Mouse (Mus musculus) cerebellum, adult 2 months (tissue): Measurements from ENCODE around the gene Gm27021. TPM values are rescaled to one million over a fixed set of nuclear protein-coding genes. Genes with fewer than 3 reads are reported as not detected.

ENCODE experiments used
- DNase-seq, 2 experiments: peaks; one replicate each; pipeline ENCODE4 v3.0.0; 2021
- H3K27ac ChIP-seq: fragments of 200-500 bp; 2 replicates; pipeline ENCODE4 v1.5.1; 2012; ENCODE audit warnings: low read length, control low read depth, inconsistent platforms; ENCODE audit not compliant: insufficient read depth
- H3K27me3 ChIP-seq: fragments of 200-500 bp; 2 replicates; pipeline ENCODE4 v1.6.1; 2012; ENCODE audit warnings: inconsistent platforms, mild to moderate bottlenecking, low read length, moderate library complexity; ENCODE audit not compliant: control insufficient read depth, insufficient read depth
- H3K4me1 ChIP-seq: fragments of 200-500 bp; 2 replicates; pipeline ENCODE4 v1.6.1; 2011; ENCODE audit warnings: low read length; ENCODE audit not compliant: control insufficient read depth, insufficient read depth
- H3K4me3 ChIP-seq: fragments of 200-500 bp; replicated peaks from 2 replicates; pipeline ENCODE3; 2011; ENCODE audit warnings: mild to moderate bottlenecking, low read depth, low read length, control low read depth; ENCODE audit not compliant: insufficient read depth
- CTCF ChIP-seq: fragments of 200-500 bp; IDR thresholded peaks from 2 replicates; pipeline ENCODE4 v1.5.1; 2011; ENCODE audit warnings: low read depth, mild to moderate bottlenecking, control low read depth, low read length, moderate library complexity, borderline replicate concordance; ENCODE audit not compliant: insufficient read depth
- POLR2A ChIP-seq: fragments of 200-500 bp; IDR thresholded peaks from 2 replicates; pipeline ENCODE4 v1.6.1; 2011; ENCODE audit warnings: low read length, control low read depth, borderline replicate concordance; ENCODE audit not compliant: insufficient read depth
- WGBS: fragments of 180-500 bp; shearing (Covaris S2); methylation state at CpG from one replicate; pipeline ENCODE4 v1.1.7; 2018; 5-methylcytosine and 5-hydroxymethylcytosine counted together
- polyA plus RNA-seq: library from polyadenylated mRNA; depleted of rRNA; stranded (reverse); fragments of >200 nt; gene quantifications from 2 replicates; pipeline ENCODE4 v1.2.3, GENCODE M21; 2012

The Gm27021 gene
- polyA plus RNA-seq, 1 experiment = 1.9 TPM

DNA sequence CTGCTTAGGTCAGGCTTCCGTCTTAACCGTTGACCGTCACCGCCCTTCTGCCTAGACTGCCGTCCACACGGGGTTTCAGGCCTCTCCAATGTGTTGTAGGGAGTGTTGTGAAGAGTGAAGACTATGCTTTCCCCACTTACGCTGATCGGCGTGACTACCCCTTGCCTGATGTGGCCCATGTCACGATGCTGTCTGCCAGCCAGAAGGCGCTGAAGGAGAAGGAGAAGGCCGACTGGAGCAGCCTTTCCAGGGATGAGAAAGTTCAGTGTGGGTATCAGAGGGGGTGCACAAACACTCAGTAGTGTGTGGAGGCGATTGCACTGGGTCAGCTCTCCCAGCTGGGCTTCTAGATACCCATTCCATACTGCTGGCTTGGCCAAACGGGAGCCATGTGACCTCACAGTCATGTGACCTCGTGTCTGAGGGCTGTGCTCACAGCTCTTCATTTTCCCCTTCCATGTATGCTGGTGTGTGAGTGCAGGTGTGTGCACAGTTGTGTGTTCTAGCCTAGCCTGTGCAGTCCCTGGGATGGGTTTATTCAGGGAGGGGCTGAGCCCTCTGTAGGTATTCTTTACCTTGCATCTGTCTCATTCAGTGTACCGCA, 4.8 kb upstream of the Gm27021 start:
- 82% methylated on average over 16 of the region's 16 CpGs for WGBS
- Histone ChIP-seq H3K27me3 (no peaks in the 10 kb centered on the region), H3K27ac (no peak overlapping the region), H3K4me3 (no peak overlapping the region), H3K4me1 (peaks cover 28% of the 10 kb centered on the region)
- no peak for DNase-seq
- no peak for TF ChIP-seq CTCF
- TF ChIP-seq POLR2A = no peak

GRCm38 (mm10) chr8:120671775-120672174, 3.9 kb upstream of the Gm27021 start:
- H3K27me3 ChIP-seq = no peaks in the 10 kb centered on the region
- DNase-seq = no peak
- peaks cover 28% of the 10 kb centered on the region for H3K4me1 ChIP-seq
- TF ChIP-seq POLR2A = no peak
- no peak for TF ChIP-seq CTCF
- WGBS = 59% methylated on average over 6 of the region's 6 CpGs
- no peak overlapping the region for H3K4me3 ChIP-seq
- H3K27ac ChIP-seq = no peak overlapping the region

GRCm38 (mm10) chr8:120668374-120668905, 561 bp upstream of the Gm27021 start, which contains the start of gene Emc8:
Gene Emc8 (minus strand): TSS chr8:120668573.
- DNase-seq = no peak
- peak within 1 kb of the TSS; percentile 83 for H3K27ac ChIP-seq
- peak within 1 kb of the TSS; percentile 91 for H3K4me3 ChIP-seq
- WGBS = under 1% methylated on average over 49 of the region's 51 CpGs
- TF ChIP-seq CTCF (no peak), POLR2A (no peak)
- H3K27me3 ChIP-seq = no peaks in the 10 kb centered on the region
- H3K4me1 ChIP-seq = peaks cover 52% of the 10 kb centered on the region

- H3K27me3 ChIP-seq = no peaks in the 10 kb centered on the region
- 4% methylated on average over 17 of the region's 17 CpGs for WGBS
- DNase-seq = no peak
- H3K4me3 ChIP-seq = peak overlapping the region; percentile 73
- H3K27ac ChIP-seq = no peak overlapping the region
- TF ChIP-seq CTCF (no peak), POLR2A (no peak)
- peaks cover 42% of the 10 kb centered on the region for H3K4me1 ChIP-seq
These were observed 940 bp downstream of the Gm27021 start for GRCm38 (mm10) chr8:120666807-120667470.

- H3K27me3 ChIP-seq = no peaks in the 10 kb centered on the region
- no peak for DNase-seq
- peaks cover 34% of the 10 kb centered on the region for H3K4me1 ChIP-seq
- WGBS = 30% methylated on average over 3 of the region's 3 CpGs
- TF ChIP-seq POLR2A = no peak
- TF ChIP-seq CTCF = no peak
- no peak overlapping the region for H3K4me3 ChIP-seq
- no peak overlapping the region for H3K27ac ChIP-seq
These were observed 2.0 kb downstream of the Gm27021 start for GRCm38 (mm10) chr8:120665726-120666455.

DNA sequence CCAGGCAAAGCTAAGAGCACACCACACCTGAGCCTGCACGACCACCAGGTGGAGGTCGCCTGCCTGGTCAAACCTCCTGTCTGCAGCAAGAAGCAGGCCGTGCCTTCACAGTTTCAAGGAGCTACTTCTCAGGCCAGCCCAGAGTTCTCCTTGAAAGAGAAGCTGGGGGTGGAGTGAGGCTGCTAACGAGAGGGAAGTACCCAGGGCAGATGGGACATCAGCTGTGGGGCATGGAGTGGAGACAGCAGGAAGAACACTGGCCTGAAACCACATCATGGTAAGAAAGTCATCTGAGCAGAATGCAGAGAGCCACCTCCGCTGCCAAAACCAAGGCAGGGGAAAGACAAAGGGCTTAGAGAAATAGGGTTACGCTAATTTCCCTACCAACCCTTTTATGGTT, 3.3 kb downstream of the Gm27021 start:
- H3K27ac ChIP-seq = no peak overlapping the region
- TF ChIP-seq POLR2A (no peak), CTCF (no peak)
- H3K27me3 ChIP-seq = no peaks in the 10 kb centered on the region
- H3K4me3 ChIP-seq = no peak overlapping the region
- DNase-seq = no peak
- 40% methylated on average over 6 of the region's 6 CpGs for WGBS
- H3K4me1 ChIP-seq = peaks cover 26% of the 10 kb centered on the region

- Histone ChIP-seq H3K4me1 (no peaks in the 10 kb centered on the region), H3K4me3 (no peak overlapping the region), H3K27ac (peak overlapping the region; percentile 1; the same call in 1 of the 2 replicates), H3K27me3 (no peaks in the 10 kb centered on the region)
- WGBS = 58% methylated on average over 8 of the region's 8 CpGs
- TF ChIP-seq CTCF = no peak
- TF ChIP-seq POLR2A = no peak
- DNase-seq = no peak
These were observed 10.5 kb downstream of the Gm27021 start for GRCm38 (mm10) chr8:120657415-120657814.
